Mouse (Mus musculus) frontal cortex, postnatal 36 days (tissue): ENCODE measurements around the gene 4833439L19Rik.
A peak's percentile ranks its signal among the peaks of the same experiment; 100 is the strongest.
"Not testable (repeated sequence)": the region's sequence is repeated elsewhere in the genome, so short reads cannot be mapped to it uniquely, and the experiment has no call there.

Experiments
- DNase-seq, 2 experiments: peaks; one replicate each; pipeline ENCODE4 v3.0.0; 2022; ENCODE audit warnings: low spot score in 2 of 2

4833439L19Rik gene

DNA sequence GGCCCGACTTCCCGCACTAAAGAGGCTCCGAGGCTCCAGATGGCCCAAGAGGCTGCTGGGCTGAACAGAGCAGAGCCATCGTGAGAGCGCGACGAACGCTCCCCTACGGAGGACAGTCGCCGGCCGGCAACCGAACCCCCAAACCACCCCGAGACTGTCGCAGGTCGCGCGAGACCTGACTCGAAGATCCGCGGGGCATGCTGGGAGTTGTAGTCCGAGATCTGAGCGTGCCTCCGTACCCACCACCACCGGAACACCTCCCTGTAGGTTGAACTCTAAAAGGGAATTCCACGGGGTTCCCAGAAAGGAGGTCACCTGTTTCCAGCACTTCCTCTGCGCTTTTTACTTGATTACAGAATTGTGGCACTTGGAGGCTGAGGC, at the start of gene 4833439L19Rik:
Gene 4833439L19Rik (minus strand): TSS at position 235 of the 381 bp plus-strand sequence.
- peak; percentile 90 to 96 for DNase-seq

DNA sequence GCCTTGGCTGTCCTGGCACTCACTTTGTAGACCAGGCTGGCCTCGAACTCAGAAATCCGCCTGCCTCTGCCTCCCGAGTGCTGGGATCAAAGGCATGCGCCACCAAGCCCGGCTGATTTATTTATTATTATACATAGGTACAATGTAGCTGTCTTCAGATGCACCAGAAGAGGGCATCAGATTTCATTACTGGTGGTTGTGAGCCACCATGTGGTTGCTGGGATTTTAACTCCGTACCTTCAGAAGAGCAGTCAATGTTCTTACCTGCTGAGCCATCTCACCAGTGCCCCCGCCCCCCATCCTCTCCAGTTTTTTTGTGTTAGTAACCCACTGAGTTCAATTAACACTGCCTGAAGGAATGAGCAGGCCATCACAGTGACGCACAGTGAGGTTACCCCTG, 47.9 kb upstream of the 4833439L19Rik start:
- not testable (repeated sequence) for DNase-seq

DNA sequence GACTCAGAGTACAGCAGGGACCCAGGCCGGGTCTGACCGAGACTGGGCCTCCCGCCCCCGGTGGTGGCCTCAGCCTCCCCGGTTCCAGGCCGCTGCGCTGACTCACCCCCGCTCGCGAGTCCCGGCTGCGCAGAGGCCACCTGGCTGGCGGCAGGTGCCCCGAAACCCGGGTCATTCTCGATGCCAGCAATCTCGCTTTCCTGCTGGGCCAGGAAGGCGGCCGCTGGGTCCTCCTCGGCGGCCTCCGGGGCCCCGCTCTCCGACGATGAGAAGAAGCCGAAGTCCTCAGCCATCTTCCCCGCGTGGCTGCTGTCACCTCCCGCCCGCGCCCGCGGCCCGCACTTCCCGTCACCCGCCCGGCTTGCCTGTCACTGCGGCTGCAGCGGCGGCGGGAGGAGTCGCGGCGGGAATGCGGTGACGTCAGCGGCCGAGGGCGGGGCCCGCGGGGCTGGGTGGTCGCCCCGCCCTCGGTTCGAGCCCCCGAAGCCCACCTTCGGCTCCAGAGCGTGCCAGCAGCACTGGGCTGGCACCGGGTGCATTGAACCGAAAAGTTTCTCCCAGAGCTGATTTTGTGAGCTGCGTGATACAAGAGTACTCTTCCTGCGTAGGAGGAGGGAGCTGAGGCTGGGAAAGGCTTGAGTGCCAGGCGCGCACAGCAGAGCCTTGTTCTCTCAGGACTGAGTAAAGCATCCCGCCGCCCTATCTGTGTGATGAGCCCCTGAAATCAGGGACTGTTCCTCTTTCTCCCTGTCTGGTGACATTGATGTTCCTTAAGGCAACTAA, 45.9 kb upstream of the 4833439L19Rik start, which contains the start of gene Cltb:
Gene Cltb (minus strand): TSS at position 373 of the 783 bp plus-strand sequence.
- peak; percentile 91 to 93 for DNase-seq

DNA sequence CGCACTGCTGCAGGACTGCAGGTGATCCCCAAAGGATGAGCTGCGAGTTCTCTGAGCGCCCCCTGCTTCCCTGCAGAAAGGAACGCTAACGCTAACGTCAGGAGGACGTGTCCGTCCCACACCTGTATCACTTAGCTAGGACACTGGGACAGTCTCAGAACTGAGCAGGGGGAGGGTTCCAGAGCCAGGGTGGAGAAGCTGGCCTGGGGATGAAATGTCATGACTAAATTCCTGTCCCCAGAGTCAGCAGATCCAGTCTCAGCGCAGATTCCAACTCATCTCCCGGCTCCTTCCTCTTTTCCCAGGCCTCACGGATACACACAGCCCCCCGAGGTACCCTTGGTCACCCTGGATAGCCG, 45.4 kb upstream of the 4833439L19Rik start:
- DNase-seq: peak; percentile 37 to 38

DNA sequence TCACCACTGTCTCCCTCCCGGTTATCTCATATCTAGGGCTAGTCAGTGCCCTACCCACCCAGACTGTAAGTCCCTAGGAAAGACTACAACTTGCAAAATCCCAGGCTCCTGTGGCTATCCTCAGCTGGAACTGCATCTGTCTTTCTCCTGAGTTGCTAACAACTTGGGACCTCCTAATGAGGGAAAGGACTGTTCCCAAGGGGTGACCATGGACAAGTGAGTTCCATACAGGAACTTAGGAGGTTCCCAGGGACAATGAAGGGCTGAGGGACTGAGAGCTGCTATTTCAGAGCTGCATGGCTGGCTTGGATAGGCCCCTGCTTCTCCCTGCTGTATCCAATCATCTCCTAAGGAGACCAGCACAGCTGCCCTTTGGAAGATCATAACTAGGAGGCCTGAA, 44.1 kb upstream of the 4833439L19Rik start:
- DNase-seq: no peak

DNA sequence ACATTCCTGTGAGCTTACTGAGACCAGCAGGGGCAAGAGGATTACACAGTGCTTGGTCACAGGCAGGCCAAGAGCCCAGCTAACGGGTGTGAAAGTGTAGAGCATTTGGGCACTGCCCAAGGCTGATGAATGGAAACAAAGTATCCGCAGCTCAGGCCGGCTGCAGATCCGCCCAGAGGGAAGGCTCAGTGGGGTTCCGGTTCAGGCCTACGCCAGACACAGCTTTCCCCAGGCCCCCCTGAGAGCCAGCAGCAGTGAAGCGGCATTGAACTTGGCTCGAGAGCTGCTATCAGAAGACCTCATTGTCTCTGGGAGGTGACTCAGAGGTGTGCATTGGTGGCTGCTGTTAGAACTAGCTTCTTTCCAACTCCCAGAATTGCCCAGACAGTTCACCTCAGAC, 43.4 kb upstream of the 4833439L19Rik start:
- DNase-seq: peak; percentile 44 to 48

DNA sequence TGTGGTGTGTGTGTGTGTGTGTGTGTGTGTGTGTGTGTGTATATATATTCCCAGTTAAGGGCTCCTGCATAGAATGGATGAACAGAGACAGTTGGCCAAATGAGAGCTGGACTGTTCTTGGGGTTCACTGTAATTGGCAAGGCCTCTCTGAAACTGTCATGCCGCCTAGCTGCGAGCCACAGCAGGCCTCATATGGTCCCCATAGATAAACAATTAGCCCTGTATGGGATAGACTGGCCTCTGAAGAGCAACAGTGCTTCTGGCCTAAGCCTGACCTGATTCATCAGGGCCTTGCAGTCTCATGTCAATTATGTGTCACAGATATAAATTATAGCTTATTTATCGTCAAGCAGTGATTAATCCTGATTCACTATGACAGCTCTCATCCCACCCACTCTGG, 42.8 kb upstream of the 4833439L19Rik start:
- no peak for DNase-seq

DNA sequence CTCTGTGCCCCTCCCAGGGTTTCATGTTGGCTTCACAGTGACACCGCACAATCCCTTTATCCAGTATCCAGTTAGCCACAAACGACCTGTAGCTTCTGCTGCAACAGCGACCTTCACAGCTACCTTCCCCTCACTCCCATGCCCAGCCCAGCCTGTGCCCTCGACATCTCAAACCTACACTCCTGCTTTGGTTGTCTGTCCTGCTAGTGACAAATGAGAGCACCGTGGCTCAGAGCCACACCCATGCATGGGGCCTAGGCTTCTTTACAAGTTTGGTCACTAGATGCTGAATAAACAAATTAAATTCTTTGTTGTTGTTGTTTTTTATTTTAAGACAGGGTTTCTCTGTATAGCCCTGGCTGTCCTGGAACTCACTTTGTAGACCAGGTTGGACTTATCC, 42.0 kb upstream of the 4833439L19Rik start:
- no peak for DNase-seq

DNA sequence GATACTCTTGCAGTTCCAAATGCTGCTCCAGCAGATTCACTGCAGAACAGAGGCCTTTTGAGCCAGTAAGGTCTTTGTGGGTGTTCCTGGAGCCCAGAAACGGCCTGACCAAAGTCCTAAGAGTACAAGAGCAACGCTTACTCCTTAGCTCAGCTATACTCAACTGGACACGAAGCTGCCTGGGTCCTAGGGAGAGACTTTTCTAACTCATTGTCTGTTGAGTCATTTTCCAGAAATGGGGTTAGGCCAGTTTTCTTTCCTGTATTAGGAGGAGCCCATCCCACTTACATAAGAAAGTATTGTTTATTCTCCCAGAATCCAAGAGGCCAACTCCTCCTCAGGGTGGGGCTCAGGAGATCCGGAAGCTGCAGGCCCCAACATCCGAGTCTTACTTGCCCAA, 40.2 kb upstream of the 4833439L19Rik start:
- DNase-seq: no peak

DNA sequence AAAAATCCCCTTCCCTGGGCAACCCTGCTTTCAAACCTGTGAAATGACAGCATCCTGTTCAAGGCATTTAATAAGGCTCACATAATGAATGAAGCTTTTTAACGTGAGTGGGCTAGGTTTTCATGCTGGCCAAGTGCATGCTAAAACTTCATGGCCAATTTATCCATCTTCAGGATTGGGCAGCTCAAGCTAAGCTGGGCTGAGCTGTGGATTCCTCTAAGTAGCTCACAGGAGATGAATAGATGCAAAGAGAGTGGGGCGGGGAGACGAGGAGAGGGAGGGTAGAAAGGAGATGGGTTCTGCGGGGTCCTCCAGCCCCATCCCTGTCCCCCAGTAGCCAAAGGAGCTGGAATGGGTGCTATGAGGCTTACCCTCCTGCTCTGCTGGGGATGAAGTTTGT, 39.0 kb upstream of the 4833439L19Rik start:
- DNase-seq: no peak

DNA sequence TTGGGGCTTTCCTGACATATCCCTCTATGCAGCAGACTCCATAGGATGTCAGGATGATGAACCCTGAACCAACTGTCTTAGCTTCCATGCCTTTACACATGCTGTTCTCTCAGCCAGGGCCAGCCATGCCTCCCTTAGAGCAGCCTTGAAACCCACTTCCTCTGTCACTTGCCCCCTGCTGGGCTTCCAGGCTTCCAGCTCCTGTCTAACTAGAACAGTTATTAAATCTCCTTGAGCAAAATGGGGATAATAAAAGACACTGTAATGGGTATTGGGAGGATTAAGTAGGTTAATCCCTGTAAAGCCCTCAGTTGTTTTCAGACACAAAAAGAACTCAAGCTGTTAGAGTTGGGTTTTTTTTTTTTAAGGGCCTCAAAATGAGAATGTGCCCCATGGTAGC, 38.3 kb upstream of the 4833439L19Rik start:
- DNase-seq: no peak

DNA sequence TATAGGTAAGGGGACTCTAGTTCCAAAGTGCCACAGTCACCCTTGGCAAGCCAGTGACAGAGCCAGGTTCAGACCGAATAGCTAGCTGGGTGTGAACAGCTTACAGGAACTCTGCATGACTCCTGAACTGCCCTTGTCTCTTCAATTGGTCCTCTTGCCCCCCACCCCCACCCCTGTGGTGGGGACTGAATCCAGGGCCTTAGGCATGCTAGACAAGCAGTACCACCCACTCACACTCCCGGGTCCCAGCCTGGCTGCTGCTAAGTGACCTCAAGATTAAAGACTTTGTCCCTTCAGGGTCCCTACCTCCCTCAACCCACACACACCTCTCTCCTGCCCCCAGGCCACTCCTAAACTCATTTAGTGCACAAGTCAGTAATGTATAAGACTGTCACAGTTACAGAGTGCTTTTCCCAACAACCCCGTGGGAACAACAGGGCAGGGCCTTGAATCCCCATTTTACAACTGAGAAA, 37.4 kb upstream of the 4833439L19Rik start:
- DNase-seq: no peak

DNA sequence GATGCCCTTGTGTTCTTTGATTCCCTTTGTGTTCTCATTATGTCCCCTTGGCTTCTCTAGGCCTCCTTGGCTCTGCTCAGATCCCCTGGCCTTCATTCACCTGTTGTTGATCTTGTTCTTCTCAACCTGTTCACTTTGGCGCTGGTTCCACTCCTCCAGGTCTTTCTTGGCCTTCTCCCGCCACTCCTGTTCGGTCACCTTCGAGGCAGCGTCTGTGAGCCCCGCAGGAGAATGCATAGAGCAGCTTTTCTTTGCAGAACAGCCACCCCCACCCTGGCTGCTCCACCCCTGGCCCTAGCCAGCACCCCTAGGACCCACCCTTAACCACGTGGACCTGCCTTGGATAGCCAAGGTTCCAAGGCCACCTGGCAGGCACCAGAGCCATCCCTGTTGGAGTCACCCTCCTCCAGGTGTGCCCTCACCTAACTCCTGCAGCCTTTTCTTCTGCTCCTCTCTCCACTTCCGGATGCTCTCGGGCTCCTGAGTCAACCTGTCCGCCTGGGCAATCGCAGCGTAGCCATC, 33.4 kb upstream of the 4833439L19Rik start:
- no peak for DNase-seq

DNA sequence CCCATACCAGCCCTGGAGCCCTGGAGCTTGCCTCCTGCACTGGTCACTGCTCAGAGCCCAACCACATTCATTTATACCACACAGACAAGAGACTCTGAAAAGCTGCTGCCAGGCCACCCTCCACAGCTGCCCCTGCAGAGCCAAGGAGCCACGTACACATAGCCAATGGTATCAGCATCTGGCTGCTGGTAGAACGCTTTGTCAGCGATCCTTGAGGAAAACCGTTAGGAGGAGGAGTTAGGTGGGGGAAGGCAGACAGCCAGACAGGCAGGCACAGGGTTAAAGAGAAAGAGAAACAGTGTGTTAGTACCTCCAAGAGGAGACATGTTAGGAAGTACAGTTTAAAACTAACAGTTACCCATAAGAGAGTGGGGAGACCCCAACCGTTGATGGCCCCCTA, 31.6 kb upstream of the 4833439L19Rik start:
- DNase-seq: no peak

DNA sequence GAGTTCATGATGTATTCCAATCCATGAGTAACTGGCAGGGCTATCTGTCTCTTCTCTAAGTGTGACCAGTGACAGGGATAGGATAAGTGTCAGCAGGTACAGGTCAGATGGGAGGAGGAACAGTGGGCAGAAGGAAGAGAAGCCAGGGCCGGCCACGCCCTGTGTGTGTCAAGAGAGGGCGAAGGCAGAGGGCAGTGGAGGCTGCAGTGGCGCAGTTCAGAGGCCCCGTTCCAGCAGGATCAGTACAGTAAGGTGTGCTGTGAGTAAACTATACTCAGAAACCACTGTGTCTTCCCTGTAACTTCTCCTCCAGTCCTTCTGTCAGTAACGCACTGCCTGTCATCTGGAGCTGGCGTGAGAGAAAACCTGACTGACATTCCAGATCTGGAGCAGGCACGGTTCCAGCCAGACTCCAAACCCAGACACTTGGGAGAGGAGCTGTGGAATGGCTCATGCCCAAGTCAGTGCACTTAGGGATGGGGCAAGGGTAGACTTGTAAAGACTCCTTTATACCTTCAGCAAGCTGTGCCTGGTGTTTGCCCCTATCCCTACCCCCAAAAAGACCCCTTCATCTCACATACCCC, 31.0 kb upstream of the 4833439L19Rik start:
- DNase-seq: no peak

DNA sequence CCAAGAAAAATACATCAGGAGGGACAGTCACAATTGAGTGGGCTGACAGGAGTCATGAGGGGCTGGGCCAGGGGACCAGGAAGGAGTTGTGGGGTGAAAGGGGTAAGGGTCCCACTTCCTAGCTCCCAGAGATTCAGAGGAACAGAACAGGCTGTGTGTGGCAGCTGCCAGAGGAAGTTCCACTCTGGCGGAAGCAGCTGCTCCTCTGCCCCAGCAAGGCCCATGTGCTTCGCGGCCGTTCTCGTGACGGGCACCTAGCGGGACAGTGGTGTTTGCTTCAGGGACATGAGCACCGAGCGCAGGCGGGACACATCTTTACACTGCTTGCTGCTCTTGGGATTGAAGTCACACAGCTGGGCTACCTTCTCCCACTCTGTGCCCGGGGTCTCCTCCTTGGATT, 28.4 kb upstream of the 4833439L19Rik start:
- no peak for DNase-seq

DNA sequence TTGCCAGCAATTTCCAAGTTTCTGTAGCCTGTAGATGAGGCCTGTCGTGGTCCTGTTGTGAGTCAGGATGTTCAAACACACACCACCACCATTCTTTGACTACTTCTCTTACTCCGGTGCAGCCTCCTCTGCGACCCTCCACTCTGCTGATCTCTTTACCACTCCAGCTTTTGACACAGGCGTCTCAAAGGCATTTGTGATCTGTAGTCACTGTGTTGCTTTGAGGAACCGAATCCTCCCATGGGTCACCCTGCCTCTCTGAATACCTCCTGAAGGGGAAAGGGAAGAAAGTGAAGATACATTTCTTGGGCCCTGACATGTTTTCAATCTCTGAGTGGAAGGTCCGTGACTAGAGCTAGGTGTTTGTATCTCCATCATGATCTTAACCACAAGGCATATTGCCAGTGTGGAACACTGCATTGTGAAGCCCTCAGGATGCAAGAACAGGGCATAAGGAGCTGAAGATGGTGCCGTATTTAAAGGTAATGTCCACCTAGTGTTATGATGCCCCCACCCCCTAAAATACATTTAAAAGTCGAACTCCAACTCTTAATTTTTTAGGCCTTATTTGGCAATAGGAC, 26.6 kb upstream of the 4833439L19Rik start:
- DNase-seq: no peak

DNA sequence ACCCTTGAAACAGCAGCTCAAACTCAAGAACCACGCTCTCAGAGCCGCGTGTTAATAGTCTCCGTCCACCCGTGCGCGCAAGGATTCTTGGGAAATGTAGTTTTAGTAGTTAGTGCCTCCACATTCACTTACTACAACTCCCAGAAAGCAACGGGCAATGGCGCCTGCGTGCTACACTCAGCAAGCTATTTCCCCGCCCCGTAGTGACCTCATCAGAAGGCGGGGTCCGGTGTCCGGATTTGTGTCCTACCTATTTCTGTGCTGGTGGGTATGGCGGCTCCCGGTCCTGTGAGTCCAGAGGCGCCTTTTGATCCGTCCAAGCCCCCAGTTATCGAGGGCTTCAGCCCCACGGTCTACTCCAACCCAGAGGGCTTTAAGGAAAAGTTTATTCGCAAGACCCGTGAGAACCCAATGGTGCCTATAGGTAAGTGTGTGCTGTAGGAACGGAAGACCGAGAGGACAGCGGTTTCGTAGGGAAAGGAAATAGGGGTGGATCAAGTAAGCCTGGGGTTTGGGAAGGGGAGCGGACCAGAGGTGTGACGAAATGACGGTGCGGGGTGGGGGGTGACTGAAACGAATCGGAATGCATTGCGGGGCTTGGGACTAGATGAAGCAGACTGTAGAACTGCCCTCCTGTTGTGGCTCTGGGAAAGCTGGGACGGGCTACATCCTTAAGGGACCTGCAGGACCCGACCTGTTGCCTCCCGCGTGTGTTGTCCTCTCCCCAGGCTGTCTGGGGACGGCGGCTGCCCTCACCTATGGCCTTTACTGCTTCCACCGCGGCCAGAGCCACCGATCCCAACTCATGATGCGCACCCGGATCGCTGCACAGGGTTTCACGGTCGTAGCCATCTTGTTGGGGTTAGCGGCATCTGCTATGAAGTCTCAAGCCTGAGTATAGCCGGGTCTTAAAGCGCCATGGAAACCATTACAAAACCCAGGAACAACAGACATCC, 25.0 kb upstream of the 4833439L19Rik start, which contains the start of the genes Nop16 and Higd2a:
Gene Nop16 (minus strand): TSS at position 95 of the 956 bp plus-strand sequence.
Gene Higd2a (plus strand): TSS at position 212 of the 956 bp plus-strand sequence.
- DNase-seq: peak; percentile 95 to 98

DNA sequence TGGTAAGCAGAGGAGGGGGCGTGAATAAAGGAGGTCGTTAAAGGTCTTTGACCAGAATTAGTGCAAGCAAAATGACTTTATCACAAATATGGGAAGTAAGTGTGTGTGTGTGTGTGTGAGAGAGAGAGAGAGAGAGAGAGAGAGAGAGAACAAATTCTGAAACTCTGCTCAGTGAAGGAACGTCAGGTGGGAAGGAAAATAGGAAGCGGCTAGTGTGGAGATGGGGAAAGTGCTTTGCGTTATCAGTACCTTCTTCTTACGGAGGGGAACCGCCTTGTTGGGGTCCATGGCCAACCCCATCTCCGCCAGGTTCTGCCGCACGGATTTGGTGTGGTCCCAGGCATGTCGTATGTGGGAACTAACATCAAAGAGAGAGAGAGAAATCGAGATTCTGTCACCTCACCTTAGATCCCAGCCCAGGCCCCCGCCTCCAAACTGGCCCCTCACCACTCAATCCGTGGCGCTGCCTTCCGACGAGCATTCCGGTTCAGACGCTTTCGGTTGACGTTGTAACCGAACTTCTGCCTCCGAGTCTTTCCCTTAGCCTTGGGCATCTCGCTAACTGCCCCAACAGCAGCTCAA, 24.3 kb upstream of the 4833439L19Rik start:
- DNase-seq: no peak

DNA sequence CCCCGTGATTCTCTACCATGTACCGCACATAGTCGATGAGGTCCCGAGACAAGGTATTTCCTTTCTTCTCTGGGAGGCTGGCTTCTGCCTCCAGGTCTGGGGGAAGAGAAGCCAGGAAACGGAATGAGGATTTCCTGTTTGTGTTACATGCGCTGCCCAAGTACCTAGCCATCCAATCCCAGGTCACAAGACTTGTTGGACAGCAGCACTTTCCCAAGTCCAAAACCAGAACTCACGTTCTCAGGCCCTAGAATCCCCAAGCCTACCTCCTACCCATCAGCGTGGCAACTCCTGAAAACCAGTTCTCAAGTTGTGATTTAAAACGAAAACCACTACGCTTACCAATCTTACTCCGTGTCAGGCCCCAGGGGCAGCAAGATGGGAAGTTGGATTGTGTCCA, 20.6 kb upstream of the 4833439L19Rik start:
- no peak for DNase-seq

DNA sequence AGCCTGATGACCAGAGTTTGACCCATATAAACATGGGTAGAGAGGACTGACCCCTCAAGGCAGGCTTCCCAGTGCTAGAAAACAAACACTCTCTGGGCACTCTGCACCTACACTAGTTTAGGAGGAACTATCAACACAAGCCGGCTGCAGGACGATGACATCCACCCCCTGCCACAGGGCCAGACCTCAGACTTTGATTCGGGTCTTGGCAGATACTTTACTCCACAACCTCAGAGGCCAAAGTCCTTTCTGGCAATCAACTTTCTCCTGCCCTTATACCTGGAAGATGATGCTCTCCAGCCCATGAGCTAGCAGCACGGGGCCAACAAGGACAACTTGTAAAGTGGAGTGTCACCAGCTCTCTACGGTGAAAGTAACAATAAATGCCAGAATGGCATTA, 17.6 kb upstream of the 4833439L19Rik start:
- no peak for DNase-seq
